Mouse (Mus musculus) C2C12 (cell line): ENCODE measurements around the gene Anxa11.

Experiments used
- CEBPB ChIP-seq: IDR thresholded peaks from one replicate; pipeline ENCODE4 v1.6.1; 2011; ENCODE audit warnings: low read depth, mild to moderate bottlenecking, control low read depth, moderate library complexity
- CTCF ChIP-seq: IDR thresholded peaks from one replicate; pipeline ENCODE4 v1.5.1; 2011; ENCODE audit not compliant: control insufficient read depth, insufficient read depth, insufficient read length
- FOSL1 ChIP-seq: IDR thresholded peaks from one replicate; pipeline ENCODE4 v1.8.0; 2011; ENCODE audit warnings: mild to moderate bottlenecking, low read length; ENCODE audit not compliant: poor library complexity, insufficient read depth, severe bottlenecking
- MAX ChIP-seq: IDR thresholded peaks from one replicate; pipeline ENCODE4 v1.6.1; 2011; ENCODE audit warnings: mild to moderate bottlenecking, control low read depth
- MYOD1 ChIP-seq: IDR thresholded peaks from one replicate; pipeline ENCODE4 v1.6.1; 2011; ENCODE audit warnings: low read depth; ENCODE audit not compliant: control insufficient read depth, insufficient read length
- MYOG ChIP-seq: IDR thresholded peaks from one replicate; pipeline ENCODE4 v1.6.1; 2011; ENCODE audit not compliant: control insufficient read depth, insufficient read length; ENCODE audit errors: extremely low read depth
- USF1 ChIP-seq: IDR thresholded peaks from one replicate; pipeline ENCODE4 v1.6.1; 2011; ENCODE audit warnings: low read depth, mild to moderate bottlenecking, control low read depth, moderate library complexity

- no peak for TF ChIP-seq CTCF
- no peak for TF ChIP-seq USF1
- no peak for TF ChIP-seq MAX
- no peak for TF ChIP-seq CEBPB
- TF ChIP-seq MYOD1: no peak
- no peak for TF ChIP-seq MYOG
- no peak for TF ChIP-seq FOSL1
These were observed 19.4 kb upstream of the Anxa11 start for GRCm38 (mm10) chr14:25822584-25822983.
